Mouse (Mus musculus) MN1 (cell line): ENCODE measurements around the gene Creb5.

ENCODE experiments used
- DNase-seq: peaks from one replicate; pipeline ENCODE4 v3.0.0-alpha.2; 2016; ENCODE audit warnings: low spot score

Gene Creb5

GRCm38 (mm10) chr6:53287038-53287561 lies at the start of gene Creb5:
TSS of gene Creb5 (plus strand) at chr6:53287270.
- no peak for DNase-seq

- DNase-seq = no peak
Observed at GRCm38 (mm10) chr6:53259841-53260240, 27.2 kb upstream of the Creb5 start.

GRCm38 (mm10) chr6:53262401-53262800 lies 24.7 kb upstream of the Creb5 start:
- no peak for DNase-seq

- DNase-seq = no peak
Observed at GRCm38 (mm10) chr6:53267036-53267435, 20.0 kb upstream of the Creb5 start.

- no peak for DNase-seq
Observed at GRCm38 (mm10) chr6:53267732-53268505, 19.2 kb upstream of the Creb5 start.

GRCm38 (mm10) chr6:53271216-53271615 lies 15.9 kb upstream of the Creb5 start:
- no peak for DNase-seq

- DNase-seq = no peak
Observed at GRCm38 (mm10) chr6:53271636-53272035, 15.4 kb upstream of the Creb5 start.

GRCm38 (mm10) chr6:53286389-53287037 lies 557 bp upstream of the Creb5 start:
- no peak for DNase-seq

GRCm38 (mm10) chr6:53287562-53288381 lies 702 bp downstream of the Creb5 start:
- DNase-seq = no peak

- no peak for DNase-seq
Observed at GRCm38 (mm10) chr6:53288584-53289558, 1.8 kb downstream of the Creb5 start.

GRCm38 (mm10) chr6:53289659-53290058 lies 2.6 kb downstream of the Creb5 start:
- DNase-seq = no peak

- DNase-seq = no peak
Observed at GRCm38 (mm10) chr6:53290215-53290990, 3.3 kb downstream of the Creb5 start.

GRCm38 (mm10) chr6:53292931-53293330 lies 5.9 kb downstream of the Creb5 start:
- no peak for DNase-seq

- DNase-seq = no peak
Observed at GRCm38 (mm10) chr6:53297851-53298250, 10.8 kb downstream of the Creb5 start.

- no peak for DNase-seq
Observed at GRCm38 (mm10) chr6:53304201-53304600, 17.1 kb downstream of the Creb5 start.

- no peak for DNase-seq
Observed at GRCm38 (mm10) chr6:53306156-53306555, 19.1 kb downstream of the Creb5 start.

- DNase-seq = no peak
Observed at GRCm38 (mm10) chr6:53306710-53307109, 19.6 kb downstream of the Creb5 start.

- no peak for DNase-seq
Observed at GRCm38 (mm10) chr6:53308684-53309083, 21.6 kb downstream of the Creb5 start.

- DNase-seq = no peak
Observed at GRCm38 (mm10) chr6:53313604-53314003, 26.5 kb downstream of the Creb5 start.

GRCm38 (mm10) chr6:53314126-53314525 lies 27.1 kb downstream of the Creb5 start:
- no peak for DNase-seq
